Mouse (Mus musculus) spleen, adult 2 months (tissue): ENCODE results near the gene Ppm1j. TPM values are rescaled to one million over a fixed set of nuclear protein-coding genes. Genes with fewer than 3 reads are reported as not detected.
"Not testable (repeated sequence)": the region's sequence is repeated elsewhere in the genome, so short reads cannot be mapped to it uniquely, and the experiment has no call there.

ENCODE experiments used
- DNase-seq, 2 experiments: peaks; one replicate each; pipeline versions ENCODE4 v3.0.0 to v3.0.0-alpha.2; 2012 to 2021; ENCODE audit warnings: low spot score in 2 of 2, low read depth in 1 of 2
- H3K27ac ChIP-seq: fragments of 200-500 bp; 2 replicates; pipeline ENCODE4 v1.5.1; 2012; ENCODE audit warnings: low read length, inconsistent platforms; ENCODE audit not compliant: insufficient read depth
- H3K27me3 ChIP-seq: fragments of 200-500 bp; 2 replicates; pipeline ENCODE4 v1.6.1; 2012; ENCODE audit warnings: mild to moderate bottlenecking, moderate library complexity, low read length, inconsistent platforms; ENCODE audit not compliant: control insufficient read depth, insufficient read depth
- H3K36me3 ChIP-seq: fragments of 200-500 bp; 2 replicates; pipeline ENCODE4 v1.6.1; 2012; ENCODE audit warnings: mild to moderate bottlenecking, low read length, inconsistent platforms; ENCODE audit not compliant: control insufficient read depth, insufficient read depth
- H3K4me1 ChIP-seq: fragments of 200-500 bp; 2 replicates; pipeline ENCODE4 v1.6.1; 2011; ENCODE audit warnings: inconsistent platforms; ENCODE audit not compliant: control insufficient read depth, insufficient read depth, insufficient read length
- H3K4me3 ChIP-seq: fragments of 200-500 bp; 2 replicates; pipeline ENCODE4 v1.5.1; 2011; ENCODE audit warnings: mild to moderate bottlenecking, inconsistent platforms; ENCODE audit not compliant: insufficient read depth, insufficient read length; ENCODE audit errors: extremely low read depth
- CTCF ChIP-seq: fragments of 200-500 bp; IDR thresholded peaks from 2 replicates; pipeline ENCODE4 v1.5.1; 2011; ENCODE audit warnings: mild to moderate bottlenecking, inconsistent platforms; ENCODE audit not compliant: insufficient read depth, insufficient read length, insufficient replicate concordance; ENCODE audit errors: extremely low read depth
- POLR2A ChIP-seq: fragments of 200-500 bp; IDR thresholded peaks from 2 replicates; pipeline ENCODE4 v1.6.1; 2011; ENCODE audit warnings: low read depth, low read length, inconsistent platforms
- WGBS: fragments of 180-500 bp; shearing (Covaris S2); methylation state at CpG from one replicate; pipeline ENCODE4 v1.1.7; 2018; 5-methylcytosine and 5-hydroxymethylcytosine counted together
- polyA plus RNA-seq: library from polyadenylated mRNA; depleted of rRNA; stranded (reverse); fragments of >200 nt; gene quantifications from 2 replicates; pipeline ENCODE4 v1.2.3, GENCODE M21; 2012; rRNA removed

The Ppm1j gene
- polyA plus RNA-seq, result 13.1 and 15.8 TPM in 2 replicates

DNA sequence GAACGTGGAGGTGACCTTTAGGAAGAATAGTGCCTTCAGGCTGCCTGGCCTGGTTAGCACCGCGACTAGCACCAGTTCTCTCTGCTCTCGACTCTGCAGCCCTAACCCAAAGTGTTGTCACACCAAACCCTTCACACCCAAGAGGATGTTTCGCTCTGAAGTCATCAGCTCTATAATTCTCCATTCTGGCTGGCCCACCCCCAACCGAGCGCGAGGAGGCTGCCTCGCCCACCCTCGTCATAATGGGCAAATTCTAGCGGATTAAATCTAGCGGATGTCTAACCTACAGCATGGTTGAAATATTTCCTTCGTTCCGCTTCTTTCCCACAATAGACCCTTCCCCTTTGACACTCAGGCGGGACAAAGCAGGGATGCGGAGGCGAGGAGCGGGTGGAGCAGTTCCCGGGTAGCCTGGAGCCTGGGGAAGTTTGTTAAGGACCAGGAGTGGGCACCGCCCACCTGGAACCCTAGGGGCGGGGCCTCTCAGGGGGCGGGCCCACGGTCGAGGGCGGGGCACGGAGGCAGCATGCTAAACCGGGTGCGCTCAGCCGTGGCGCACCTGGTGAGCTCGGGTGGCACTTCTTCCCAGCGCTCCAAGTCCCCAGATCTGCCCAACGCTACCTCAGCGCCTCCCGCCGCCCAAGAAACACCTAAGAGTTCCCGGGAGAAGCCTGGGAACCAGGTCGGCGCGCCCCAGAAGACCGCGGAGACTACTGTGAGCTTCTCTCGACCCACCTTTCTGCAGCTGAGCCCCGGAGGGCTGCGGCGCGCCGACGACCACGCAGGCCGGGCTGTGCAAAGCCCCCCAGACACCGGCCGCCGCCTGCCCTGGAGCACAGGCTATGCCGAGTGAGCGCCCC lies at the start of gene Ppm1j:
Gene Ppm1j, plus strand, starts transcription at position 496 of the 860 bp plus-strand sequence.
- TF ChIP-seq POLR2A, result no peak
- TF ChIP-seq CTCF, result no peak
- Histone ChIP-seq H3K4me3 (peak within 1 kb of the TSS; percentile 56), H3K36me3 (no peaks in the 10 kb centered on the region), H3K27ac (peak within 1 kb of the TSS; percentile 50), H3K27me3 (peaks cover 14% of the 10 kb centered on the region), H3K4me1 (peaks cover 19% of the 10 kb centered on the region; the same call in 1 of the 2 replicates)
- peak in 1 of 2 experiments; percentile 45 for DNase-seq
- 3% methylated on average over 56 of the region's 56 CpGs for WGBS

- no peak for TF ChIP-seq POLR2A
- TF ChIP-seq CTCF, result no peak
- no peak for DNase-seq
- Histone ChIP-seq H3K27me3 (no peaks in the 10 kb centered on the region), H3K27ac (no peak overlapping the region), H3K4me3 (no peak overlapping the region), H3K36me3 (no peaks in the 10 kb centered on the region), H3K4me1 (no peaks in the 10 kb centered on the region)
- WGBS, result 83% methylated on average over 3 of the region's 3 CpGs
Measured at GRCm38 (mm10) chr3:104732907-104733306, 47.9 kb upstream of the Ppm1j start.

DNA sequence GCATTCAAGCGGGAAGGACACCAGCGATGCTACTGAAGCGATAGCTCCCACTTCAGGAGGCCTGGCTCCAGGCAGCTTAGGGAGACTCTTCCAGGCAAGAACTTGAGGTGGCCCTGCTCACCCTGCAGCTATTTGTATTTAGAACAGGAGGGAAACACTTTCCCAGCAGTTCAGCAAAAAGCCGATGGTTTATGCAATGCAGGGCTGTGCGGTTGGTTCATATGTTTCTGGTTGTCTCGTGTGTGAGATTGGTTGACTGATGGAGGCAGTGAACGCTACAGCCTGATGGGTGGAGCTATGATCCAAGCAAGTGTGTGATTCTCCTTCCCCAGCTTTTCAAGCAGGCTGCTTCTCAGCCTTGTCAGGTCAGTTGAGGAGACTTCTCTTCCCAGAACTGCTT lies 46.2 kb upstream of the Ppm1j start:
- H3K4me1 ChIP-seq, result no peaks in the 10 kb centered on the region
- TF ChIP-seq POLR2A (no peak), CTCF (no peak)
- no peak for DNase-seq
- H3K36me3 ChIP-seq, result no peaks in the 10 kb centered on the region
- WGBS, result 74% methylated on average over 7 of the region's 7 CpGs
- no peak overlapping the region for H3K4me3 ChIP-seq
- no peak overlapping the region for H3K27ac ChIP-seq
- no peaks in the 10 kb centered on the region for H3K27me3 ChIP-seq

GRCm38 (mm10) chr3:104741954-104742353 lies 38.9 kb upstream of the Ppm1j start:
- Histone ChIP-seq H3K4me1 (no peaks in the 10 kb centered on the region), H3K4me3 (no peak overlapping the region), H3K27ac (no peak overlapping the region), H3K36me3 (no peaks in the 10 kb centered on the region), H3K27me3 (no peaks in the 10 kb centered on the region)
- no peak for TF ChIP-seq CTCF
- TF ChIP-seq POLR2A, result no peak
- WGBS, result 89% methylated on average over 3 of the region's 3 CpGs
- DNase-seq, result no peak

- Histone ChIP-seq H3K4me3 (no peak overlapping the region), H3K27ac (no peak overlapping the region), H3K4me1 (no peaks in the 10 kb centered on the region), H3K27me3 (no peaks in the 10 kb centered on the region), H3K36me3 (no peaks in the 10 kb centered on the region)
- no peak for DNase-seq
- 81% methylated on average over 1 of the region's 1 CpGs for WGBS
- TF ChIP-seq CTCF, result no peak
- TF ChIP-seq POLR2A, result no peak
Measured at GRCm38 (mm10) chr3:104743161-104743560, 37.7 kb upstream of the Ppm1j start.

- Histone ChIP-seq H3K4me3 (no peak overlapping the region), H3K4me1 (no peaks in the 10 kb centered on the region), H3K27me3 (no peaks in the 10 kb centered on the region), H3K27ac (no peak overlapping the region), H3K36me3 (no peaks in the 10 kb centered on the region)
- WGBS, result 11% methylated on average over 1 of the region's 1 CpGs
- DNase-seq, result no peak
- TF ChIP-seq CTCF (no peak), POLR2A (no peak)
Measured at GRCm38 (mm10) chr3:104743864-104744263, 37.0 kb upstream of the Ppm1j start.

DNA sequence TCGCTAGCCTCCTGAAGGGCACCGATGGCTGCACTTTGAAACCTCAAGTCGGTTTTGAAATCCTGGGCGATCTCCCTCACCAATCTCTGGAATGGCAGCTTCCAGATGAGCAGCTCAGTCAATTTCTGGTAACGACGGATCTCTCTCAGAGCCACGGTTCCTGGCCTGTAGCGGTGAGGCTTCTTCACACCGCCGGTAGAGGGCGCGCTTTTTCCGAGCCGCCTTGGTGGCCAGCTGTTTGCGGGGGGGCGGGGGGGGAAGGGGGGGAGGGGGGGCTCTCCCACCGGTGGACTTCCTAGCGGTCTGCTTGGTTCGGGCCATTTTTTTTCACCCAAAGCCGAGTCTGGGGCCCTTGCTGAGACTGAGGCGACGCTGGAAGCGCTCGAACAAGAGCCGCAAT lies 28.0 kb upstream of the Ppm1j start:
- DNase-seq, result not testable (repeated sequence)

More for the DNA sequence above, 28.0 kb upstream of the Ppm1j start:
- not testable (repeated sequence) for H3K27ac ChIP-seq, H3K27me3 ChIP-seq, H3K4me3 ChIP-seq, H3K4me1 ChIP-seq, H3K36me3 ChIP-seq
- 20% methylated on average over 24 of the region's 25 CpGs for WGBS
- TF ChIP-seq CTCF, result 0 out of 2 replicates have a peak, but pooled peaks have one; percentile 19
